Mouse (Mus musculus): ENCODE measurements around the gene Pms1.
"Not testable (repeated sequence)": the region's sequence is repeated elsewhere in the genome, so short reads cannot be mapped to it uniquely, and the experiment has no call there.

Gene Pms1

DNA sequence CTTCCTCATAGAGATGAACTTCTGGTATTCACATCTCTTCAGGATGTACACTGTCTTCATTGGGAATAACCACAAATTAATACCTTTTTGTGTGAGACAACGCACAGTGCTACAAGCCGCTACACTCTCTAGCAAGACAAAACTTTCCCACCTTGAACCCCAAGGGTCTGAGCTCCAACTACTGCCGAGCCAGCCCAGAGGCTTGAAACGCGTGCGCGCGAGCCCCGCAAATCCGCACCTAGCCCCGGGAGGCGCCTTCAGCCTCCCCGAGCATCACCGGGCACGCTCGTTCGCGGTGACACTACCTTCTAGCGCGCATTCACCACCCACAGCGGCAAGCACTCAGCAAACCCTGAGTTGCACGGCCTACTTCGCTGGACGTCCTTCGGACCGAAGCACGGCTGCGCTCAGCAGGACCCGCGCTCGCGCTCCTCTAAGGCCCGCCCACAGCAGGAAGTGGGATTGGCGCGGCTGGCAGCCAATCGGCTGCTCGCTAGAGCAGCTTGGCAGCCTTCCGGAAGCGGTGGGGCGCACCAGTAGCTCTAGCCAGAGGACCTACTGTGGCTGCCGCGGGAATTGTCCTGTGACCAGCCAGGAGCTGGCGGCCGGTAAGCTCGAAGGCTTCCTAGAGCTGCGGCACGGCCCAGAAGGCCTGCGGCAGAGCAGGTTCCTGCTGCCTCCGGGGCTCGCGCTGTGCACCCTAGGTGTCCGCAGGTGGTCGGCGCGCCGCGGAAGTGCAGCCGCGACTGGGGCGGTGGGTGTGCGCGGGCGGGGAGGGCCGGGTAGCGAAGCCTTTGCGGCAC, at the start of gene Pms1, which contains the start of the genes Ormdl1 and Gm28778:
Gene Pms1 (minus strand): TSS at position 438 of the 803 bp plus-strand sequence.
Gene Ormdl1 (plus strand): TSS at position 515 of the 803 bp plus-strand sequence.
Gene Gm28778 (plus strand): TSS at position 531 of the 803 bp plus-strand sequence.
- peak; percentile 97 for DNase-seq

DNA sequence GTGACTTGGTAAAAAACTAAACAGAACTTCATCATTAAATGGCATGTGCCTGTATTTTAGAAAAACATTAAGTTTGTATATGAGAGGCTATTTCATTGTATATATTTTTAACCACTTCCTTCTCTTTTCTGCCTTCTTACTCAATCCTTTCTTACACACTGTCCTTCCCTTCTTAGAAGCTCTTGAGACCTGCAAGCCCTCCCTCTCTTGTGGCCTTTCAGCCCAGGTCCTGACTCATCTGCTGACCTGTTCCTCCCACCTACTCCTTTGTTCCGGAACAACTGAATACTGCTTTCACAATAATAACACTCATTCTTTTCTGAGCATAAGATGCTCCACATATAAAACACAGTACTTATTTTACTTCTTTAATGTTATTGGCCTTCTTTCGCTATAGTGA, 44.3 kb upstream of the Pms1 start:
- DNase-seq = no peak

DNA sequence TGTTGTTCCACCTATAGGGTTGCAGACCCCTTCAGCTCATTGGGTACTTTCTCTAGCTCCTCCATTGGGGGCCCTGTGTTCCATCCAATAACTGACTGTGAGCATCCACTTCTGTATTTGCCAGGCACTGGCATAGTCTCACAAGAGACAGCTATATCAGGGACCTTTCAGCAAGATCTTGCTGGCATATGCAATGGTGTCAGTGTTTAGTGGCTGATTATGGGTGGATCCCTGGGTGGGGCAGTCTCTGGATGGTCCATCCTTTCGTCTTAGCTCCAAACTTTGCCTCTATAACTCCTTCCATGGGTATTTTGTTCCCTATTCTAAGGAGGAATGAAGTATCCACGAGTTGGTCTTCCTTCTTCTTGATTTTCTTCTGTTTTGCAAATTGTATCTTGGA, 40.6 kb upstream of the Pms1 start:
- not testable (repeated sequence) for DNase-seq

DNA sequence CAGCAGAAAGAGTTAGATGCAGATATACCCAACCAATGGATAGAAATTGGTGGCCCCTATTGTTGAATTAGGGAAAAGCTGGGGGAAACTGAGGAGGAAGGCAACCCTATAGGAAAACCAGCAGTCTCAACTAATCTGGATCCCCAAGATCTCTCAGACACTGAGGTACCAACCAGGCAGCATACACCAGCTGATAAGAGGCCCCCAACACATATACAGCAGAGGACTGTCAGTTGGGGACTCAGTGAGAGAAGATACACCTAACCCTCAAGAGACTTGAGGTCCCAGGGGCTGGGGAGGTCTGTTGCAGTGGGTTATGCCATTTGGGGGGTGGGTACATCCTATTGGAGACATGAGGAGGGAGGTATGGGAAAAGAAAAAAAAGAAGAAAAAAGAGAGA, 38.6 kb upstream of the Pms1 start:
- no peak for DNase-seq

- DNase-seq = not testable (repeated sequence)
Observed at GRCm38 (mm10) chr1:53333527-53333926, 36.7 kb upstream of the Pms1 start.

GRCm38 (mm10) chr1:53324827-53325494, 28.1 kb upstream of the Pms1 start:
- DNase-seq = no peak

GRCm38 (mm10) chr1:53324277-53324676, 27.5 kb upstream of the Pms1 start:
- no peak for DNase-seq

DNA sequence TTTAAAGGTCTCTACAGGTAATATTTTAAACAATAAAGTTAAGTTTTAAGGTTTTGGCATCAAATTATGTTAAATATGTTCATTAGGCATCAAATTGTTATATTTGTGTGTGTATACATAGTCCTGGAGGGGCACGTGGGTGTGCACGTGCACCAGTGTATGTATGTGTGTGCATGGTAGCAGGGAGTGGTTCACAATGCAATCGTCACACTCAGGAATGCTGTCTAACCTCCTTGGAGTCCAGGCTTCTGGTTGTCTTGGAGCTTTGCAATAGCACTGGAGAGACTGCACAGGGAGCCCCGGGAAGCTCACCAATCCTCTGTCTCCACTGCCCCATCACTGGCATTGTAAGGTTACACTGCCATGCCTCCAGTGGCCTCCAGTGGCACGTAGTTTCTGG, 26.4 kb upstream of the Pms1 start:
- no peak for DNase-seq

GRCm38 (mm10) chr1:53321662-53322344, 25.0 kb upstream of the Pms1 start:
- DNase-seq = no peak

- DNase-seq = peak; percentile 95
Observed at GRCm38 (mm10) chr1:53312989-53313967, 16.5 kb upstream of the Pms1 start, which contains the start of gene Osgepl1. Osgepl1 (plus strand) TSS chr1:53313624.

DNA sequence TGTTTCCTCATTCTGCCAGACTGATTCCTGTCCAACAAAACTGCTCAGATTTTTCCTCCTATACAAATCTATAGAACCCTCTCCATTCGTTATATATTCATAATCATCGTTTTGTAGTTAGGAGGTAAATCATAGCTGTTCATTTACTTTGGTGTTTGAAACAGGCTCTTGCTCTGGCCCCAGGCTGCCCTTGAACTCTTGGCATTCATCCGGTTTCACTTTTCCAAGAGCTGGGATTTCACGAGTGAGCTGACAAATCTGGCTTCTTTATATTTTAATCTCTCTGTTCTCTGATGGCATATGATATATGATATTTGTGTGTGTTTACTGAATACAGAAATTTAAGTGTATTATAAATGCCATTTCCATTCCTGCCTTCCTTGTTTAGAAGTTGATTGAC, 3.7 kb upstream of the Pms1 start:
- no peak for DNase-seq

DNA sequence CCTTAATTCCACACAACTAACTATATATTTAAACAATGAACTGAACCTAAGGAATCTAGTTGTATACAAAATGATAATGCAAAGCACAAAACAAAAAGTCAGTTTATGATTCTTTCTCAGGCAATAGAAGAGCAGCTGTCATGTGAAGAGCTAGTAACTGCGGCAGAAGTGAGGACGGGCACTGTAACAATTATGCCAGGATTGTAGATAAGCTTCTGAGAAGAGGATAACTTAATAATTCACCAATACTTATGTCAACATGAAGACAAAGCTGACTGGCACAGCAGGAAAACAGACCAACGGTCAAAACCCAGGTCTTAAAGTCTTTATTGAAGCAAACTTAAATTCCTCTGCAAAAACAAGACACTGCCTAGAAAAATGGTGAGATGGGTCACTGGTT, 5.6 kb downstream of the Pms1 start:
- DNase-seq = no peak

GRCm38 (mm10) chr1:53272646-53273045, 24.2 kb downstream of the Pms1 start:
- peak; percentile 52 for DNase-seq

DNA sequence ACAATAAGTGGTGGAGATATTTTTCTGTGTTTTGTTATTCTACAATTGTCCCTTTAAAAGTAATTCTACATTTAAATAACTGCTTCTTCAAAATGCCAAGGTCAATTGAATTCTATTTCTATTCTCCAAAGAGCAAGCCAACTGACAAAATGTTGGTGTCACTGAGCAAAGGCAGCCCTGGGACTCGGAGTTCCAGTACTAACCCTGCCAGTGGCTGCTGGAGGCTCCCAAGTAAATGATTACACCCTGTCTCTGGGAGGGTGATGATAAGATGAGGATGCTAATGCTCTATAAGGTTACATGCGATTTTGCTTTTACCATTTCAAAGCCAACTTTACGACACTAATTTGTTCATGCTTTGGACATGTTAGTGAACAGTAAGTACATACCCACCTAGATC, 26.9 kb downstream of the Pms1 start:
- no peak for DNase-seq

- not testable (repeated sequence) for DNase-seq
Observed at GRCm38 (mm10) chr1:53264958-53265612, 31.7 kb downstream of the Pms1 start.

- no peak for DNase-seq
Observed at GRCm38 (mm10) chr1:53226063-53226462, 70.8 kb downstream of the Pms1 start.

DNA sequence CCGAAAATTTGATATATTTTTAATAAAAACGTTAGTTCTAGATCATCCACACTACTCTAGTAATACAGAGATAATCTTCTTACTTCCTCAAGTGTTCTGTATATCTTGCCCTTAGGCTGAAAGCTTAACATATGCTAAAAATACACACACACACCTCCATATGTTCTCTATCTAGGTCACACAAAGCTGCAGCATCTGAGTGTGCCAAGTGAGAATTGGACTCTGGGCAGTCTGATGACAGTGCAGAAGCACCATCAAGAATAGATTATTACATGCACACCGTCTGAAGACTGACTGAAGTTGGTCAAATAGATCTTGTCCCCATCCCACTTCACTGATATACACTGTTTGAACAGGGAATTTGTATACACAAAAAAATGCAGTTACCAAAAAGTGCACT, 71.2 kb downstream of the Pms1 start:
- DNase-seq = no peak

DNA sequence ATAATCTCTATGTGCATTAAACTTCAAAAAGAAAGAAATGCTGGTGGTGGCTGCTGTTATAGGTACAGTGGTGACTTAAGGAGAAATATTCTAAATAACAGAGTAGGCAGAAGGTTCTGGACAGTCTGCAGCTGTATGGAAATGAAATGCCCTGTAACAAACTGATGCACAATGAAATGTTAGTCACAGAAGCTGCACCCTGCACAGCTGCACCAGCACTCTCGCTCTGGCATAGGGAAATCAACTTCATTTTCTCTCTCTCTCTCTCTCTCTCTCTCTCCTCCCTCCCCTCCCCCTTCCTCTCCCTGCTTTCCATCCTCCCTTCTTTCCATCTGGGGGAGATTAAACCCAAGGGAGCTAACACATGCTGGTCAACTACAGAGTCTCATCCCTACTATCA, 72.0 kb downstream of the Pms1 start:
- DNase-seq = no peak

- no peak for DNase-seq
Observed at GRCm38 (mm10) chr1:53210136-53210535, 86.7 kb downstream of the Pms1 start.

DNA sequence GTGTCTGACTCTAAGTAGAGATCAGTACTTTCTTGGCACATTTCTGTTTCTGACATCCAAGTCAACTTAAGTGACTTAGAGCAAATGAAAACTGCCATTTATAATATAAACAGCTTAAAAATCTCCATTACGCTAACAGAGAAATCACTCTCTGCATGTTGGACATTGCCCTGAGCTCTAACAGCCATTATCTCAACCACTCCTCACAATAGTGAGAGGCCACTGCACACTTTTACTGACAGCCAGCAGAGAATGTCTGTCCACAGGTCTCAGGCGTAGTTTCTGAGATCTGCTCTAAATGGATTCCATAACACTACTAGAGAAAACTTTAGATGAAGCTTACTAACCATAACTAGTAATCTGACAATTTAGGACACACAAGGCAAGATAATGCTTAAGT, 92.9 kb downstream of the Pms1 start:
- no peak for DNase-seq

DNA sequence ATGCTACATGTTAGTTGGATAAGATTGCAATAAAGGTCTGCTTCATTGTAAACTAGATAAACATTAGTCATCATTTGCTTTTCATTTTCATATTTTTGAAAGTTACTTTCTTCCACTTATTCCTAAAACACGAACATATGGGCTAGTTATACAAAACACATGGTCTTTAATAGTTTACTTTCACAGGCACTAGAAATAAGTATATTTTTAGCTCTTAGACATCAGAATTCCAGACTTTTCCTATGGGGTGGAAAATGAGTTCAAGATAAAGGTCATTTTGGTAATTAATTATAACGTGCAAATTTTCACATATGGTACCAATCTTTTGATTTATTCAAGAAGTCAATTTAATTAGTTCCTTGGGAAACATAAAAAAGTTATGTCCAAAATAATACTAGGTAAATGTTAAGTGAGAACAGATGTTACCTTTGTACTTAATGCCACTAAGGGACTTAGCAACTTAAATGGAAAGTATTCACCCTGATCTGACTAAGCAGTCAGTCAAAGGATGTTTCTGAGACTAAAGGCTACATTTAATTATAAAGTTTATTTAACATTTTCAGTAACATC, 95.1 kb downstream of the Pms1 start:
- DNase-seq = peak; percentile 46

All from embryo, embryonic 11 days (tissue).